Mouse (Mus musculus) hindbrain, embryonic 16.5 days (tissue): ENCODE measurements at regions not wholly inside any gene's neighbourhood (a gene's known extent, or its start where the extent isn't known, plus 50 kb on each side); places are given as distances from the start of the nearest gene placed in this dataset.

Source experiments
- ATAC-seq: fragments of 200-750 bp; cut with Nextera tagmentation; 2 replicates; pipeline ENCODE4 v1.8.0; 2017; ENCODE audit warnings: moderate TSS enrichment, moderate library complexity
- H3K27ac ChIP-seq: fragments of 300-500 bp; sonication (generic); 2 replicates; pipeline ENCODE4 v1.5.1; 2014; ENCODE audit warnings: low read depth, mild to moderate bottlenecking, control low read depth, low read length, moderate library complexity
- H3K27me3 ChIP-seq: fragments of 300-500 bp; sonication (generic); replicated peaks from 2 replicates; pipeline ENCODE4 v1.6.1; 2014; ENCODE audit warnings: low read length; ENCODE audit not compliant: control insufficient read depth, insufficient read depth
- H3K36me3 ChIP-seq: fragments of 300-500 bp; sonication (generic); 2 replicates; pipeline ENCODE4 v1.6.1; 2014; ENCODE audit warnings: mild to moderate bottlenecking, low read length, moderate library complexity, mixed read lengths; ENCODE audit not compliant: control insufficient read depth, insufficient read depth
- H3K4me1 ChIP-seq: fragments of 300-500 bp; sonication (generic); 2 replicates; pipeline ENCODE4 v1.6.1; 2014; ENCODE audit warnings: low read depth, low read length; ENCODE audit not compliant: control insufficient read depth, insufficient read depth
- H3K4me2 ChIP-seq: fragments of 300-500 bp; sonication (generic); 2 replicates; pipeline ENCODE4 v1.6.1; 2014; ENCODE audit warnings: mild to moderate bottlenecking, low read length, control low read depth, moderate library complexity
- H3K4me3 ChIP-seq: fragments of 300-500 bp; sonication (generic); 2 replicates; pipeline ENCODE4 v1.5.1; 2014; ENCODE audit warnings: mild to moderate bottlenecking, low read length, control low read depth, moderate library complexity
- H3K9ac ChIP-seq: fragments of 300-500 bp; sonication (generic); 2 replicates; pipeline ENCODE4 v1.6.1; 2014; ENCODE audit warnings: low read depth, mild to moderate bottlenecking, control low read depth, low read length, moderate library complexity
- H3K9me3 ChIP-seq: fragments of 300-500 bp; sonication (generic); 2 replicates; pipeline ENCODE4 v1.6.1; 2014; ENCODE audit warnings: mild to moderate bottlenecking, low read length, moderate library complexity; ENCODE audit not compliant: control insufficient read depth
- WGBS: fragments of 180-500 bp; shearing (Covaris S2); extraction: QIAGEN DNeasy Blood & Tissue Kit; methylation state at CpG from one replicate; pipeline ENCODE4 v1.1.7; 2014; 5-methylcytosine and 5-hydroxymethylcytosine counted together

DNA sequence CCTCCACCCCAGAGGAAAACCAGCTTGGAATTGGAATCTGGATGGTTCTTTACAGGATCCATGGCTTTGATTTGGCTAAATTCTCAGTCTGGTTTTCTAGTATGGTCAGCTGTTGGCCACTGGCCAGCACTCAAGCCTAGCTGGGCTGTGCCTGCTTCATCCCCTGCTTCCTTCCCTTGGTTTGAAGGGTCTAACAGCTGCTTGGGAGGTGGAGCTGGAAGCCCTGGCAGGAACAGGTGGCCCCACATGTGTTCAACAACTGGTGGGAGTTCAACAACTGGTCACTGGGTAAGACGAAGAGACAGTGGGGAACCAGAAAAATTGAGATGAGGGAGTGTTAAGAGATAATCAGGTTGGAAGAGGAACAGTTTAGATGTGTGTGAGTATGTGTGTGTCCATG is 82.3 kb upstream of the C2cd4b start:
- no peak overlapping the region for H3K27ac ChIP-seq
- ATAC-seq: no peak
- no peak overlapping the region for H3K4me2 ChIP-seq
- WGBS: 79% methylated on average over 1 of the region's 1 CpGs
- no peak overlapping the region for H3K4me3 ChIP-seq
- H3K4me1 ChIP-seq: no peaks in the 10 kb centered on the region
- no peaks in the 10 kb centered on the region for H3K27me3 ChIP-seq
- no peaks in the 10 kb centered on the region for H3K36me3 ChIP-seq
- no peaks in the 10 kb centered on the region for H3K9me3 ChIP-seq
- no peak overlapping the region for H3K9ac ChIP-seq

DNA sequence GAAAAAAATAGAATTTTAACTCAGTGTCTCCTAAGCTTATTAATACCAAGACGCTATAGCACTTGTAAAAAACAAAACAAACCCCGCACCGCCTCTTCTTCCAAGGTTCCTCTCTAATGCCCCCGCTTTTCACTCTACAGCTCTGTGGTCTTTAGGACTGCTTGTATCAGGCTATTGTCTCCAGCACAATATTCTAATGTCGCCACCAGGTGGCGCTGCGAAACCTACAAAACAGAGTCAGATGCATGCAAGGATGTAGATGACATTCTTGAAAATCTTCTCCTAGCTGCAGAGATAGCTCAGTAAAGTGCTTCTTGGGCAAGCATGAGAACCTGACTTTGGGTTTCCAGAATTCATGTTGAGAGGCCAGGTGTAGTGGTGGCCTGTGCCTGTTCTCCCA is 75.9 kb upstream of the C2cd4b start:
- ATAC-seq: peak; percentile 77; the same call in 1 of the 2 replicates
- H3K27ac ChIP-seq: no peak overlapping the region
- no peaks in the 10 kb centered on the region for H3K27me3 ChIP-seq
- no peak overlapping the region for H3K9ac ChIP-seq
- H3K4me3 ChIP-seq: no peak overlapping the region
- peaks cover 5% of the 10 kb centered on the region; the same call in 1 of the 2 replicates for H3K9me3 ChIP-seq
- 13% methylated on average over 7 of the region's 7 CpGs for WGBS
- no peaks in the 10 kb centered on the region for H3K4me1 ChIP-seq
- H3K4me2 ChIP-seq: no peak overlapping the region
- H3K36me3 ChIP-seq: no peaks in the 10 kb centered on the region

DNA sequence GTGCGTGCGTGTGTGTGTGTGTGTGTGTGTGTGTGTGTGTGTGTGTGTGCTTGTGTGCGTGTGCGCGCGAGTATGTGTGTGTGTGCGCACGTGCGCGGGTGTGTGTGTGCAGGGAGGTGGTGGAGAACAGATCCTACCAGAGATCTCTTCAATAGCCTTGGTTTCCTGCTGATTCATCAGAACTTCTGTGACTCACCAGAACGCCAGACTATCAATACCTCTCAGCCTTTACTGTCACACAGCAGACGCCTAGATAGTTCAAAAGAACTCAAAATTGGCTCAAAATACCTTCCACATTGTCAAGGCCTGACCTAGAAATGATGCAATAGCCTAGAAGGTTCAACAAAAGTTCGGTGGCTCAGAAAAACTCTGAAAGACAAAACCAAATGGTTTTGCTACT is 66.8 kb upstream of the C2cd4b start:
- H3K4me3 ChIP-seq: no peak overlapping the region
- no peaks in the 10 kb centered on the region for H3K36me3 ChIP-seq
- WGBS: 87% methylated on average over 13 of the region's 13 CpGs
- no peak overlapping the region for H3K4me2 ChIP-seq
- no peaks in the 10 kb centered on the region for H3K27me3 ChIP-seq
- H3K9ac ChIP-seq: no peak overlapping the region
- ATAC-seq: no peak
- H3K9me3 ChIP-seq: no peaks in the 10 kb centered on the region
- no peak overlapping the region for H3K27ac ChIP-seq
- H3K4me1 ChIP-seq: no peaks in the 10 kb centered on the region

DNA sequence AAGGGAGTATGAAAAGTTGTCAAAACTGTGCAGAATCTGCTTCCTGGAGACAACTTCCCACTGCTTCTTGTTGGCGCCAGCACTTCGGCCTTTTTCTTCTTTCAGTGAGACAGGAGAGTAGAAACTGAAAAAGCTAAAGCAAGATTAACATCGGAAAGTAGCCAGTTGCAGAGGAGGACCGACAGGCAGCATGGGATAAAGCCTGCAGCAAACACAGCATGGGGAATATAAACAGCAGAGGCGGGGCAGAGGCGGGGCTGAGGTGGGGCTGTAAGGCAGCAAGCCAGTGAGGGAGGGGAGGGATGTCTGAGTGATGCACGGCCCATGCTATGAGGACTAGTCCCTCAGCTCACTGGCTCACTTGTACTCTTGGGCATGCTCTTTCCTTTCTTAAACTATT is 65.5 kb upstream of the C2cd4b start:
- Histone ChIP-seq H3K36me3 (no peaks in the 10 kb centered on the region), H3K27ac (no peak overlapping the region), H3K27me3 (no peaks in the 10 kb centered on the region), H3K9me3 (no peaks in the 10 kb centered on the region), H3K4me1 (no peaks in the 10 kb centered on the region), H3K4me2 (no peak overlapping the region), H3K4me3 (no peak overlapping the region), H3K9ac (no peak overlapping the region)
- no peak for ATAC-seq
- 22% methylated on average over 7 of the region's 7 CpGs for WGBS

DNA sequence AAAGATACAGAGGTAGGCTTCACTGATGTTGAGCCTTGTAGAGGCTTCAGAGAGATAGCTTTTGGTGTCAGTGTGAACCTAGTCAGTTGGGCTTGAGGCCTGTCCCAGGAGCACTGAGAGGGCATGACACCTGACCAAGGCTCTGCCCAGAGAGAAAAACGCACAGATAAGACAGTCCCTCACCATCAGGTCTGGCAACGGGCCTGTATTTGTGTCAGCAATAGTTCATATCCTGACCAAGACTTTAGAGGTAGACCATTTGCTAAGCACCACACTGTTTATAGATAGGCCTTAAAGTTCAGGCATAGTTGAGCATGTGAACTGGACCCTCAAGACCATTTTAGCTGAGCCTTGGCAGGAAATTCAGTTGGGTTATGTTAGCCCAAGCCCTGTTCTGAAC is 60.4 kb upstream of the C2cd4b start:
- WGBS: 92% methylated on average over 2 of the region's 2 CpGs

DNA sequence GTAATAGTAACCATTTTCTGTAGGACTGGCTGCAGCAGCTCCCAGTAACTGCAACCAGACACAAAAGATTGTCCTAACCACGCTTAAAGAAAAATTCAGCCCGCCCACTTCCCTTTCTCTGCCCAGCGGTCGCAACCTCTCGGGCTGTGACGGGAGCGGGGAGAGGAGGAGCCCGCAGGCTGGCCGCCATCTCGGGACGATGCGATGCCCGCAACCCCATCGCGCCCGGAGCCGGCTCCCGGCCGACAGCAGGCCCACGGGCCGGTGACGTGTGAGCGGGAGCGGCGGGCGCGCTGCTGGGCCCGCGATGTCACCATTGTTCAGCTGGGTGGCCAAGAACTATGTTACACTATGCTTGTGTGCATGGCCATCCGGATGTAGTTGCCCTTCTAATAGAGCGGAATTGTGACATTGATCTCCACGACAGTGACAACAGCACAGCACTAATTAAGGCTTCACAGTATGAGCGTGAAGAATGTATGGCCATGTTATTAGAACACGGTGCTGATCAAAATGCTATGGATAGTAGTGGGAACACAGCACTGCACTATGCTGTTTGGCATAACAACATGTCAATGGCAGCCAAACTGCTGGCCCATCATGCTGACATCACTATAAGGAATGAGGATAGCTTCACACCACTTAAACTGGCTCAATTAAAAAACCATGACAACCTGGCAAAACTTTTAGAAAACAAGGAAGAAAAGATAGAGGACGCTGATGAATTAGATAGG is 59.2 kb upstream of the C2cd4b start:
- Histone ChIP-seq H3K27me3 (no peaks in the 10 kb centered on the region), H3K27ac (peak overlapping the region; percentile 59), H3K4me2 (peak overlapping the region; percentile 89), H3K36me3 (no peaks in the 10 kb centered on the region), H3K4me1 (peaks cover 4% of the 10 kb centered on the region), H3K9ac (peak overlapping the region; percentile 75), H3K4me3 (peak overlapping the region; percentile 41), H3K9me3 (no peaks in the 10 kb centered on the region)
- ATAC-seq: peak; percentile 77
- WGBS: 22% methylated on average over 27 of the region's 35 CpGs

More for the DNA sequence above, 60.4 kb upstream of the C2cd4b start:
- H3K27me3 ChIP-seq: no peaks in the 10 kb centered on the region
- H3K4me3 ChIP-seq: no peak overlapping the region
- peaks cover 4% of the 10 kb centered on the region for H3K4me1 ChIP-seq
- H3K9me3 ChIP-seq: no peaks in the 10 kb centered on the region
- no peak overlapping the region for H3K9ac ChIP-seq
- ATAC-seq: no peak
- no peak overlapping the region for H3K27ac ChIP-seq
- H3K36me3 ChIP-seq: no peaks in the 10 kb centered on the region
- H3K4me2 ChIP-seq: no peak overlapping the region

DNA sequence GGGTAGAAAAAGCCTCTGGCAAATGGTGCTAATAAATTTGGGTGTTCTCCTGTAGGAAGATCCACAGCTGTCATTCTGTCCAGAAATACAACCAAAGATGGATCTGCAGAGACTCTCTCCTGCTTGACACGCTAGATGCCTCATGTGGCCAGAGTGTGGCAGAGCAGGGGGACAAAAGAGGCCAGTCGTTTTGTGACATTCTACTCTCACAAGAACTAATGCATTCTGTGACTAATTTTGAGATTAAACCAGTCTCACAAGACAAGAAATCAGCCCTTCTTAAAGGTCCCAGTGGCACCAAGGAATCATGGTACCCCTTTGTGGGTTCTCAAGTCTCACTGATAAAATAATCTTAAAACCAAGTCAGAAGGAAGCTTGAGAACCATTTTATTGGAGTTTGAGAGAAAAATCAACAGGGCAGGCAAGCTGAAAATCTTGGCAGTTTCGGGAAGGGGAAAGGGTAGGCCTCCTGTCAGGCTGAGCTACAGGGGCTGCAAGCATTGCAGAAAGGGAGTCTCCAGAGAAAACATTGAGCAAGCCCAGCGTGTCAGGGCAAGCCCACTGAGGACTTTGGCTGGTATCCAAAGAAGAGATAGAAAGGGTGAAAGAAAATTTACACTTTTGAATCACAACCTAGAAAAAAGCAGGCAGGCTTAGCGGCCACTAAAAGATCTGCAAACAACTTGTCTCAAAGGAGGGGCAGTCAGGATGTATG is 50.8 kb upstream of the C2cd4b start:
- Histone ChIP-seq H3K9me3 (no peaks in the 10 kb centered on the region), H3K27me3 (no peaks in the 10 kb centered on the region), H3K4me1 (no peaks in the 10 kb centered on the region), H3K4me2 (no peak overlapping the region), H3K27ac (no peak overlapping the region), H3K4me3 (no peak overlapping the region), H3K36me3 (no peaks in the 10 kb centered on the region), H3K9ac (no peak overlapping the region)
- 46% methylated on average over 5 of the region's 5 CpGs for WGBS
- ATAC-seq: no peak
